Mouse (Mus musculus): ENCODE results near the gene Tmed4.

Gene Tmed4

GRCm38 (mm10) chr11:6274387-6275093 is at the start of gene Tmed4:
Gene Tmed4 (minus strand): TSS chr11:6274870.
- DNase-seq (ENCODE audit: low read depth, low spot score): peak; percentile 91

- DNase-seq (ENCODE audit: low read depth, low spot score): no peak
Measured at GRCm38 (mm10) chr11:6323348-6323747, 48.7 kb upstream of the Tmed4 start.

DNA sequence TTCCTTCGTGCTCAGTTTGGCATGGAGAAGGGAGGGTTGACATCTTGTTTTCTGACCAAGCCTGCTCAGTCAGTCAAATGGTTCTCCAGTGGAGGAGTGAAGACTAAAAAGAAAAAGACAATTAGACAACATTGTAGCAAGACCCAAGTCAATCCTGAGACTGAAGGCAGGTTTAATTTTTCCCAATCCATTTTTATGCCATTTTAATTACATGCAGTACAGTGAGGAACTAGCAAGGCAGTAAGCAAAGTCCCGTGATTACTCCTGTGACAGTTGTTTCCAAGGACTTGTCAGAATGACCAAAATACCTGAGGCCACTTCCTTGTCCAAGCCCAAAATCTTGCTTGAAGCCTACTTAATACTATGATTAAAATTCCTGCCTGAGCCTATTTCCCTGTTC is 47.4 kb upstream of the Tmed4 start:
- DNase-seq (ENCODE audit: low read depth, low spot score): no peak

DNA sequence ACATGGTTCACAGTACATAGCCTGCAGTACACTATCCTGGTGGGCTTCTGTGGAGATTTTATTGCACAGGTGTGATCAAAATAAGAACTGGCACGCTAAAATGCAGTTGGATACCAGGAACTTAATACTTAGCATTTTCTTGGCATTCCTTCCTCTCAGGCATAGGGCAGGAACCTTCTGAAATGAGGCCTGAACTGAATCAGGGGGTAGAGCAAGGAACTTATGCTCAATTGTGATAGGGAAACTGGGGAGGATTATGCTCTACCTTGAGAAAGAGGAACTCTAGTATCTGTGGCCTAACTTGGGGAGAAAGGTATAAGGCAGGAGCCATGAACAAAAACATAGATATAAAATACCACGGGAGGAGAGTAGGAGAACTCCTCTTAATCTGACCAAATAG is 44.7 kb upstream of the Tmed4 start:
- no peak for DNase-seq (ENCODE audit: low read depth, low spot score)

DNA sequence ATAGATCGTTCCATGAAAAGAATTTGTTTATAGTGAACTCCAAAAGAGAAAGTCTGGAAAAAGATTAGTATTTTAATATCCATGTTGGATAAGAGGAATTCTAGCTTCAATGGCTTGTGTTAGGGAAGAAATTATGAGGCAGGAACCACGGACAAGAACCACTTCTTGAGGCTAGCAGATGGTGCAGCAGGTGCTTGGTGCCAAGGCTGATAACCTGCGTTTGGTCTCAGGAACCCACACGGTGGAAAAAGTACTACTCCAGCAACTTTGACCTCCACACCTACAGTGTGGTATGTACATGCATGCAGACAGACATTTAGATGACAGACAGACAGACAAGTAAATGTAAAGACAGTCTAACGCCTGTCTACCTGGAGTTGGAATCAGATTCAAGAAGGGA is 43.9 kb upstream of the Tmed4 start:
- DNase-seq (ENCODE audit: low read depth, low spot score): no peak

- DNase-seq (ENCODE audit: low read depth, low spot score): no peak
Measured at GRCm38 (mm10) chr11:6316821-6317220, 42.2 kb upstream of the Tmed4 start.

GRCm38 (mm10) chr11:6313874-6314406 is 39.3 kb upstream of the Tmed4 start:
- no peak for DNase-seq (ENCODE audit: low read depth, low spot score)

- no peak for DNase-seq (ENCODE audit: low read depth, low spot score)
Measured at GRCm38 (mm10) chr11:6308181-6308580, 33.5 kb upstream of the Tmed4 start.

DNA sequence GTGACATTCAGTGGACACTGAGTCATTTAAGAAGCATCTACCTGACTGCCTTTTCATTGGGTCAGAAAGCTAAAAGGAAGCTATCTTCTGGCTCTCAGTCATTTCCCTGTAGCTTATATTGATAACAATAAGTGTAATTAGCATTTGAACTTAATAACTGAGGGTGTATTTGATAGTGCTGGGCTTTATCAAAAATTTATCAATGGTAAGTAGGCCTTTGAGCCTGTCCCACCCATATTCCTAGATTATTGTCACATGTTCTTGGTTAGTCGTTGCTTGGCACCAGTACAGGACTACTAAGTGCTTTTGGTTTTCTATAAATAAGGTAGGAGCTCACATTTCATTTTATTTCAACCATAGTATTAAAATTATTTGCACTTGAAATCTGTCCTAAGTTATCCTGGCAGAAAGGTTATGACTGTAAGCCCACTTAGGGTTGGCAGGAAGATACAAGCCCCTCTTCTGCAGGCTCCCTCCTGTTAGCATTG is 31.3 kb upstream of the Tmed4 start:
- DNase-seq (ENCODE audit: low read depth, low spot score): no peak

DNA sequence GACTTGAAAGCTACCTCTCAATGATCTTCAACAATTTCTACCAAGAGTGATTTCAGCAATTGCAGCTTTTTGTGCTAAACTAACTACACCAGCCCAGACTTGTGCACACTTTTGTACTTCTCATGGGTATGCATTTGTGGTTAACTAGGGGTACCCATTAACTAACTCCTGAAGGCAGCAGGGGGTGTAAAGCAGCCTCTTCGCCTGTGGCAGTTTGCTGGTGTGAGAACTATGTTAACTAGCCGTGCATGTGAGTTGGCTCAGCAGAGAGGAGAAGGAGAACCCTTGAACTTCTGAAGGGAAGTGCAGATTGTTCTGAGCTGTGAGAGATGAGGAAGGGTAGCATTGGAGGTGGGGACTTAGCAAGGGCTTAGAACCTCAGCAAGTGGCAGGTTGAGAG is 28.1 kb upstream of the Tmed4 start:
- no peak for DNase-seq (ENCODE audit: low read depth, low spot score)

- no peak for DNase-seq (ENCODE audit: low read depth, low spot score)
Measured at GRCm38 (mm10) chr11:6299435-6299834, 24.8 kb upstream of the Tmed4 start.

DNA sequence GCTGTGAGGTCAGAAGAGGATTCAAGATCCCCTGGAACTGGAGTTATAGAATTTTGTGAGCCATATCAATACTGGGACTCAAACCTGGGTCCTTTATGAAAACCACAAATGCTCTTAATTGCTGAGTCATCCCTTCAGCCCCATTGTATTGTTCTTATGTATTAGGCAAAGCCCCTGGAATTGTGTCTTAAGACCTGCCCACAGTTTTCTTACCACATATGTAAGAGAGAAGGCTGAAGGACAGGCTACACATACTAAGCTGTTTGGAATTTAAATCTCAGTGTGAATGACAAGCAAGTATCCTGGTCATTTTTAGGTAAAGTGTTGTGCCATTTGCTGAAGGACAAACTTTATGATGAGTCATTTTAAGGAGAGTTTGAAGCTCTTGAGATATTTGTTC is 21.4 kb upstream of the Tmed4 start:
- no peak for DNase-seq (ENCODE audit: low read depth, low spot score)

DNA sequence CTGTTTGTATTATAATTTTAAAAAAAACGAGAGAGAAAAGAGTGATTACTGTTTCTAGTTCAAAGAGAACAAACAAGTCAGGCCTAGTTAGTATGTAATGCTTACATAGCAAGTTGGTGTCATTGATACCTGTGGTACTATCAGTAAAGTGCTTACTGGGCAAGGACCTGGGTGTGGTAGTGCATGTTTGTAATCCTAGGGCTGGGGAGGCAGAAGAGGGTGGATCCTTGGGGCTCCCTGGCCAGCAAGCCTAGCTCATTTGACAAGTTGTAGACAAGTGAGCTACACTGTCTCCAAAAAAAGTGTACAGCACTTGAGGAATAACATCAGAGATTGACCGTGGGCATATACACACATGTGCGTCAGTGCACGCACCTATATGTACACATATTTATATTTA is 20.0 kb upstream of the Tmed4 start:
- DNase-seq (ENCODE audit: low read depth, low spot score): no peak

GRCm38 (mm10) chr11:6293601-6294000 is 18.9 kb upstream of the Tmed4 start:
- no peak for DNase-seq (ENCODE audit: low read depth, low spot score)

GRCm38 (mm10) chr11:6292988-6293349 is 18.3 kb upstream of the Tmed4 start:
- no peak for DNase-seq (ENCODE audit: low read depth, low spot score)

- peak; percentile 52 for DNase-seq (ENCODE audit: low read depth, low spot score)
Measured at GRCm38 (mm10) chr11:6292116-6292987, 17.7 kb upstream of the Tmed4 start.

- DNase-seq (ENCODE audit: low read depth, low spot score): peak; percentile 95
Measured at GRCm38 (mm10) chr11:6291401-6292115, 16.9 kb upstream of the Tmed4 start, which contains the start of gene Ogdh. Gene Ogdh (plus strand): TSS chr11:6291633.

DNA sequence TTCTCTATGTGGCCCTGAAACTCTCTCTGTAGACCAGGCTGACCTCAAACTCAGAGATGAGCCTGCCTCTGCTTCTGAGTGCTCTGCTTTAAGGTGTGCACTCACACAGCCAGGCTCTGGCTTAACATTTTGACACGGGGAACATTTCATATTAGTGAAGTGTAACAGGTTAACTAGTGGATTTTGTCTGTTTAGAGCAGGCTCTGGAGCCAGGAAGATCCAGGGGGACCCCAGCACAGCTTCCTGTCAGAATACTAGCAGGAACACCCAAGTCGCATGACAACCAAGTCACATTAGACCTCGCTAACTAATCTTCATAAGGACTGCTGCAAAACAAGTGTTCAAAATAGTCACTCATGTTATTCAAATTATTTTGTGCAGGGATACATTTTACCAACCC is 16.2 kb upstream of the Tmed4 start:
- DNase-seq (ENCODE audit: low read depth, low spot score): no peak

GRCm38 (mm10) chr11:6290138-6290537 is 15.5 kb upstream of the Tmed4 start:
- DNase-seq (ENCODE audit: low read depth, low spot score): no peak

DNA sequence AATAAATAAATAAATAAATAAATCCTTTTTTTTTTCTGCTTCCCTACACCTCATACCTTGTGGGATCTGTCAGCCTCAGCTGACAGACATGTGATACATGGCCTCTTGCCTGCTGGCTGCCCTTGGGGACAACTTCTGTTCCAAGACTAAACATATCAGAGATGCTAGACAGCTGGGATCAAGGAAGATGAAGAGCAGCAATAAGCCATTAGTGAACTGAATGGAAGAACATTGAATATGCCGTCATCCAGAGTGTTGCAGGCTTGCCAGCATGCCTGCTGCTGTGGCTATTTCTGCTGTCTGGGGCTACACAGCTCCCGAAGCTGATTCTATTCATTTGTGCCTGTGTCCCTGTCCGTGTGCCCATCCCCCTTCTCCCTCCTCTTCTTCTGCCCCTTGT is 8.3 kb upstream of the Tmed4 start:
- DNase-seq (ENCODE audit: low read depth, low spot score): no peak

- no peak for DNase-seq (ENCODE audit: low read depth, low spot score)
Measured at GRCm38 (mm10) chr11:6276466-6276865, 1.8 kb upstream of the Tmed4 start.

GRCm38 (mm10) chr11:6275094-6275484 is 419 bp upstream of the Tmed4 start:
- DNase-seq (ENCODE audit: low read depth, low spot score): no peak
